Mouse (Mus musculus) liver, embryonic 14.5 days (tissue): ENCODE measurements around the gene Ror1. TPM values are rescaled to one million over a fixed set of nuclear protein-coding genes. Genes with fewer than 3 reads are reported as not detected.

Source experiments
- ATAC-seq: fragments of 200-750 bp; cut with Nextera tagmentation; 2 replicates; pipeline ENCODE4 v1.8.0; 2017; ENCODE audit warnings: moderate number of reproducible peaks, mild to moderate bottlenecking, moderate library complexity; ENCODE audit not compliant: insufficient read depth
- DNase-seq, 3 experiments: peaks; one replicate each; pipeline ENCODE4 v3.0.0-alpha.2; 2012 to 2013; ENCODE audit warnings: low read depth in 3 of 3, low spot score in 3 of 3
- H3K27ac ChIP-seq: fragments of 300-500 bp; sonication (generic); 2 replicates; pipeline ENCODE4 v1.5.1; 2014; ENCODE audit warnings: moderate library complexity, mild to moderate bottlenecking, control low read depth, inconsistent platforms
- H3K27me3 ChIP-seq: fragments of 300-500 bp; sonication (generic); 2 replicates; pipeline ENCODE4 v1.6.1; 2014; ENCODE audit warnings: mild to moderate bottlenecking, low read length, moderate library complexity; ENCODE audit not compliant: control insufficient read depth, insufficient read depth
- H3K36me3 ChIP-seq: fragments of 300-500 bp; sonication (generic); replicated peaks from 2 replicates; pipeline ENCODE4 v1.6.1; 2014; ENCODE audit warnings: low read depth; ENCODE audit not compliant: control insufficient read depth, insufficient read depth
- H3K4me1 ChIP-seq, 2 experiments: fragments of 200-500 bp in 1 of 2; fragments of 300-500 bp in 1 of 2; sonication (generic) in 1 of 2; replicated peaks; 2 replicates each; pipeline ENCODE4 v1.6.1; 2012 to 2014; ENCODE audit warnings: antibody characterized with exemption in 1 of 2, inconsistent platforms in 1 of 2, low read length in 1 of 2; ENCODE audit not compliant: control insufficient read depth in 2 of 2, insufficient read depth in 2 of 2
- H3K4me2 ChIP-seq: fragments of 300-500 bp; sonication (generic); 2 replicates; pipeline ENCODE4 v1.6.1; 2014; ENCODE audit warnings: low read depth, mild to moderate bottlenecking, control low read depth, moderate library complexity
- H3K4me3 ChIP-seq, 2 experiments: fragments of 200-500 bp in 1 of 2; fragments of 300-500 bp in 1 of 2; sonication (generic) in 1 of 2; 2 replicates each; pipeline ENCODE4 v1.5.1; 2012 to 2014; ENCODE audit warnings: low read depth in 2 of 2, low read length in 2 of 2, mild to moderate bottlenecking in 2 of 2, control low read depth in 1 of 2, inconsistent platforms in 1 of 2, moderate library complexity in 1 of 2; ENCODE audit not compliant: insufficient read depth in 1 of 2
- H3K9ac ChIP-seq: fragments of 300-500 bp; sonication (generic); replicated peaks from 2 replicates; pipeline ENCODE4 v1.6.1; 2014; ENCODE audit warnings: mild to moderate bottlenecking, control low read depth, moderate library complexity
- H3K9me3 ChIP-seq: fragments of 300-500 bp; sonication (generic); 2 replicates; pipeline ENCODE4 v1.6.1; 2016; ENCODE audit warnings: low read length, mixed read lengths; ENCODE audit not compliant: control insufficient read depth
- CTCF ChIP-seq: IDR thresholded peaks from 2 replicates; pipeline ENCODE4 v1.5.1; 2016; ENCODE audit warnings: antibody characterized with exemption, low read depth, control low read depth
- EP300 ChIP-seq: IDR thresholded peaks from 2 replicates; pipeline ENCODE4 v1.6.1; 2016; ENCODE audit warnings: antibody characterized with exemption, low read depth
- WGBS: fragments of 180-500 bp; shearing (Covaris S2); extraction: QIAGEN DNeasy Blood & Tissue Kit; methylation state at CpG from one replicate; pipeline ENCODE4 v1.1.7; 2014; ENCODE audit not compliant: insufficient replicate concordance; 5-methylcytosine and 5-hydroxymethylcytosine counted together
- polyA plus RNA-seq, 2 experiments: library from polyadenylated mRNA; depleted of rRNA in 1 of 2; stranded (reverse) in 1 of 2; unstranded in 1 of 2; fragments of >200 nt; fragmentation: Nextera tagmentation in 1 of 2; extraction: Ambion mirVana in 1 of 2; gene quantifications; 2 replicates each; pipeline versions ENCODE4 v1.2.1 to v1.2.3; 2012 to 2014

Gene Ror1
- polyA plus RNA-seq, 2 experiments, result 0.08 to 0.23 TPM

GRCm38 (mm10) chr4:100355566-100355965, 260.0 kb downstream of the Ror1 start:
- Histone ChIP-seq H3K27me3 (no peaks in the 10 kb centered on the region), H3K4me3 (no peak overlapping the region), H3K36me3 (no peaks in the 10 kb centered on the region), H3K4me1 (no peaks in the 10 kb centered on the region), H3K9ac (no peak overlapping the region), H3K9me3 (no peaks in the 10 kb centered on the region), H3K4me2 (no peak overlapping the region), H3K27ac (no peak overlapping the region)
- no peak for TF ChIP-seq CTCF
- no peak for TF ChIP-seq EP300
- WGBS, result 57% methylated on average over 5 of the region's 5 CpGs
- ATAC-seq (no peak), DNase-seq (no peak)

- H3K27ac ChIP-seq, result no peak overlapping the region
- H3K27me3 ChIP-seq, result no peaks in the 10 kb centered on the region
- H3K9ac ChIP-seq, result no peak overlapping the region
- H3K9me3 ChIP-seq, result no peaks in the 10 kb centered on the region
- no peak overlapping the region for H3K4me3 ChIP-seq
- H3K36me3 ChIP-seq, result no peaks in the 10 kb centered on the region
- DNase-seq, result no peak
- 43% methylated on average over 4 of the region's 4 CpGs for WGBS
- H3K4me1 ChIP-seq, result no peaks in the 10 kb centered on the region
- no peak for ATAC-seq
- TF ChIP-seq EP300 (no peak), CTCF (no peak)
- no peak overlapping the region for H3K4me2 ChIP-seq
Observed at GRCm38 (mm10) chr4:100357881-100358589, 262.4 kb downstream of the Ror1 start.

GRCm38 (mm10) chr4:100363666-100364065, 268.1 kb downstream of the Ror1 start:
- H3K27me3 ChIP-seq, result no peaks in the 10 kb centered on the region
- 71% methylated on average over 7 of the region's 7 CpGs for WGBS

GRCm38 (mm10) chr4:100368691-100369090, 273.1 kb downstream of the Ror1 start:
- DNase-seq (no peak), ATAC-seq (no peak)
- Histone ChIP-seq H3K4me2 (no peak overlapping the region), H3K9ac (no peak overlapping the region), H3K4me3 (no peak overlapping the region), H3K36me3 (no peaks in the 10 kb centered on the region), H3K4me1 (no peaks in the 10 kb centered on the region; a peak in 1 of 4 replicates), H3K9me3 (no peaks in the 10 kb centered on the region), H3K27me3 (no peaks in the 10 kb centered on the region), H3K27ac (no peak overlapping the region)
- no peak for TF ChIP-seq EP300
- TF ChIP-seq CTCF, result no peak
- 74% methylated on average over 2 of the region's 2 CpGs for WGBS

More at GRCm38 (mm10) chr4:100363666-100364065, 268.1 kb downstream of the Ror1 start:
- Histone ChIP-seq H3K4me1 (no peaks in the 10 kb centered on the region), H3K9ac (no peak overlapping the region), H3K27ac (no peak overlapping the region), H3K36me3 (no peaks in the 10 kb centered on the region), H3K9me3 (no peaks in the 10 kb centered on the region), H3K4me2 (no peak overlapping the region), H3K4me3 (no peak overlapping the region)
- no peak for ATAC-seq
- no peak for DNase-seq
- no peak for TF ChIP-seq CTCF
- TF ChIP-seq EP300, result no peak

- Histone ChIP-seq H3K4me1 (no peaks in the 10 kb centered on the region; a peak in 1 of 4 replicates), H3K4me2 (no peak overlapping the region)
Observed at GRCm38 (mm10) chr4:100369541-100370174, 274.1 kb downstream of the Ror1 start.

More at GRCm38 (mm10) chr4:100369541-100370174, 274.1 kb downstream of the Ror1 start:
- Histone ChIP-seq H3K9ac (no peak overlapping the region), H3K4me3 (no peak overlapping the region), H3K36me3 (no peaks in the 10 kb centered on the region), H3K27me3 (no peaks in the 10 kb centered on the region), H3K27ac (no peak overlapping the region), H3K9me3 (no peaks in the 10 kb centered on the region)
- 55% methylated on average over 7 of the region's 7 CpGs for WGBS
- ATAC-seq, result no peak
- TF ChIP-seq CTCF, result no peak
- no peak for TF ChIP-seq EP300
- DNase-seq, result no peak
